Mouse (Mus musculus) kidney, adult 9 months (tissue): ENCODE results near the gene Tbc1d14.

Experiments used
- DNase-seq: peaks from one replicate; pipeline ENCODE4 v3.0.0; 2022

Gene Tbc1d14

DNA sequence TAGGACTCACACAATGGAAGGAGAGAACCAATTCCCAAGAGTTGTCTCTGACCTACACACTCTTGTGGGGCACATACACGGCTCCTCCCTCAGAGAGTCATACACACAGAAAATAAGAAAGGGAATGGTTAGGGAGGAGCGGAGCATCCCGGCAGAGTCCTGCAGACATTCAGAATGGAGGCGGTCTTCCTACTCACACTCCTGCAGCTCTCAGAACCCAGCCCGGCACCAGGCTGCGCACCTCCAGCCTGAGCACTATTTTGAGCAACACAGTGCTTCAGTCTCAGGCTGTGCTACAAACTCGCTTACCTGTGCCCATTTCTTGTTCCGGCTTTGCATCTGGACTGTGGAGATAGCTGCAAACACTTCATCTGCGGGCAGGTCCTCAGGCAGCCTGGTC, 98.4 kb downstream of the Tbc1d14 start:
- no peak for DNase-seq

DNA sequence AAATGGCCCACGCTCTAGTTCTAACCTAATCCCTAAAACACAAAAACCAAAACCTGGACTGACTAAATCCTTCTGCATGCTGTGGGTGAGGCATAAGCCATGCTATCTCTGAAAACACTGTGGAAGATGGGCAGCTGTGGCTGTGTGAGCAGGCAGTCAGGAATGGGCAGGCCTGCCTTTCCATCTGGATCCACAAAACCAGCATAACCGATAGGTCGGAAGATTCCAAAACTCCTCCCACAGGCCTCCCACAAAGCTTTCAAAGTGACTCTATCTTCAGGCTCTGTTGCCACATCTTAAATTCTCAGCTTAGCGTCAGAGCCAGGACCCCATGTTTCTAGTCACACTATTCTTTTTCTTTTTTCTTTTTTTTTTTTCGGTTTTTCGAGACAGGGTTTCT, 99.2 kb downstream of the Tbc1d14 start:
- no peak for DNase-seq

DNA sequence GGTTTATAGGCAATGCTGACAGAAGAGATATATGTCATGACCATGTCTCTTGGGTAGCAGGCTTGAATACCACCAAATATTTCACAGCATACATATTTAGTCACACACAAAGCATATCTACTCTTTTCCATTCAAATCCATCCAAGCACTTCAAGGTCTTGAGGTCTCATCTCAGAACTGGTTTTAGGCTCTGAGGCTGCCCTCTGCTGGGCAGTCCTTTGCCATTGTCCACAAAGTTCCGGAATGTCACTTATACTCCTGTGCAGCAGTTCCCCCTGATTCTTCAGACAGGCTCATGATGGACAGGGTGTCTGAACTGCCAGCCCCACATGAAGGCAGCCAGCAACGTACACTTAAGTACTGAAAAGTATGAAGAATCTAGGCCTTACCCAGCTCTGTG, 103.9 kb downstream of the Tbc1d14 start:
- peak; percentile 70 for DNase-seq

DNA sequence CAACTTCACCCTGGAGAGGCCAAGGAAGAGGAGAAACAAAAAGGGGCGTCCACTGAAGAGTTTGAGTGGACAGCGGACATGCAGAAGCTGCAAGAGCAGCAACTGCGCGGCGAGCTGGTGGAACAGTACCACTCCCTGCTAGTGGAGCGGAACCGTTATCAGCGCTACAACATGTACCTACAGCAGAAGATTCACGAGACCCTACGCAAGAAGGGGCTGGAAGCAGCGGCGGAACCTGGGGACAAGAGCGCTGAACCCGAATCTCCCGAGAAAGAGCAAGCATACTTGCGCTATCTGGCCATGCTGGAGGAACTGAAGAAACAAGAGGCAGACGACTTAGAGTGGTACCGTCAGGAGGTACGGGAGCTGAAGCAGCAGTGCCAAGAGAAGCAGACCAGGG, 107.8 kb downstream of the Tbc1d14 start:
- DNase-seq, result no peak

DNA sequence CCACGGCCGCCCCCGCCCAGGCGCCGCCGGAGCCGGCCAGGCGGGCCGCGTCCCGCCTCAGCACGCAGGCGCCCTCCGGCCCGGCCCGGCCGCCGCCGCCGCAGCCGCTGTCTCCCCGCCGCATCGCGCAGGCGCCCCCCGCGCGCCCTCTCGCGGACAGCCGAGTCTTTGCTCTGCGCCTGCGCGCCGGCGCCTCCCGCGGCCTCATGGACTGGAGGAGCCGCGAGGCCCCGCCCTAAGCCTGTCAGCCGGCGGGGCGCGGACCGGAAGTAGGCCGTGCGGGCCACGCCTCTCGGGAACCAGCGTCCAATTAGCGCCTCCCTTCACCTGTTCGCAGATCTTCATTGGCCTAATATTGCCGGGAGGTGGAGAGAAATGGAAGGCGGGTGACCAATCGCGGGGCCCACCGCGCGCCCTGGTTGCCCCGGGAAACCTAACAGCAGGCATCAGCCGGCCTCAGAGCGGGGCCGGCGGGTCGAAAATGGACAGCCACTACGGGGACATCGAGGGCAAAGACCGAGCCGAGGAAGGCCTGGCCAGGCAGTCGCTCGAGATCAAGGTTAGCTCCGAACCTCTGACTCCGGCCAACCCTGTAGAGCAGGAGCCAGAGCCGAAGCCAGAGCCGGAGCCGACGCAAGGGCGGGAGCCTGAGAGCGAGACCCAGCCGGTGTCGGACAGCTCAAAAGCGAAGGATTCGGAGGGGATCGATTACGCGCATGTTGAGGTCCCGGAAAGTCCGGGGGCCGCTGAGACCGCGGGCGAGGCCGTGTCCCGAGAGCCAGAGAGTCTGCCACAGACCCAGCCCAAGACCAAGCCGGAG, 108.7 kb downstream of the Tbc1d14 start, which contains the start of the genes Tada2b and Ccdc96:
TSS of gene Tada2b (minus strand) at position 115 of the 820 bp plus-strand sequence.
TSS of gene Ccdc96 (plus strand) at position 418 of the 820 bp plus-strand sequence.
- peak; percentile 99 for DNase-seq

DNA sequence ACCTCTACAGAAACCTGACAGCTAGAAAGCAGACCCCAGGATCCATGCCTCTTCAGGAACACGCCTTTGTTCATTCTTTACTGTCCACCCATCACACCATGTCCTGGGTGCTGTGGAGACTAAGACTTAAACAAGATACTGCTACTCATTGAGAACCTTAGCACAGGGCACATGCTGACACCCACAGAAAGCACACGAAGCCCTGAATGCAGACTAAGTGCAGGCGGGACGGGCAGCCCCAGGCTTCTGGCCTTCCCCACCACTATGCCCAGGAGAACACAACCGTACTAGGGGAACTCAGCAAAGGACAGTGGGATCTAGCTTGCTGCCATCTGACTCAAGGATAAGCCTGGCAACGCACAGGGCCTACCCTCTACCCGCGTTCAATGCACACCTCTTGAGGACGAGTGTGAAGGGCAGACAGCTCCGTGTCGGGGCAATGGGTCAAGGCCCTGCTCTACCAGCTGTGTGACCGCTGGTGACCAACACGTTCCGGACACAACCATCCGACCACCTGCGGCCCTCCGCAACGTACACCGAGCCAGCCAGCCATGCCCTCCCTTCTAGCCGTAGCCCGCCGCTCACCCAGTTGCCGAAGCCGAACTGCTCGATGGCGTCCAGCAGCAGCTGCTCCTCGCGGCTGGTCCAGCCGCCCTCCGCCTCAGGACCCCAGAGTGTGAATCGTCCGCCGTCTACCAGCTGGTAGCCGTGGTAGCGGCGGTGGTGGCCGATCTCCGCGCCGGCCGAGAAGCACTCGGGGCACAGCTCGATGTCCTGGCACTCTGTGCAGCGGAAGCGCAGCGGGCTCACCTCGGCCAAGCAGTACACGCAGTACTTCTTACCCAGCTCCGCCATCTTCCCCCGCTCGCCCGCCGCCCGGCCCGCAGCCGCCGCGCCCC, 109.6 kb downstream of the Tbc1d14 start:
- DNase-seq, result no peak

DNA sequence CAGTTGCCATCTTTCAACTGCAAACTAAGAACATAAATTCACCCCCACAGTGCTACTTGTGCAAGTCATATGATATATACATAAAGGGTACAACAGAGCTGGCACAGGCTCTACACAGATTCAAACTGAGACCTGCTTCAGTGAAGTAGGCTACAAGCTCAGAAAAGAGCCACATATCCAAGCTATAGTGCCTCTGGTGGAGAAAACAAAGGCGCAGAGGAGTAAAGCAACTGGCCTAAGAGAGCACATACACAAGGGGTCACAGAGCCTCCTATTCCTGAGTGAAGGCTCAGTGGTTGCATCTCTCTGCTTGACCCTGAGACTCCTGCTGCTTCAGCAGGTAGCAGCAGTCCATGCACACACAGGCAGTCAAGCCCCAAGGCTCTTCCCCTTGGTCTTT, 112.0 kb downstream of the Tbc1d14 start:
- DNase-seq, result peak; percentile 26

DNA sequence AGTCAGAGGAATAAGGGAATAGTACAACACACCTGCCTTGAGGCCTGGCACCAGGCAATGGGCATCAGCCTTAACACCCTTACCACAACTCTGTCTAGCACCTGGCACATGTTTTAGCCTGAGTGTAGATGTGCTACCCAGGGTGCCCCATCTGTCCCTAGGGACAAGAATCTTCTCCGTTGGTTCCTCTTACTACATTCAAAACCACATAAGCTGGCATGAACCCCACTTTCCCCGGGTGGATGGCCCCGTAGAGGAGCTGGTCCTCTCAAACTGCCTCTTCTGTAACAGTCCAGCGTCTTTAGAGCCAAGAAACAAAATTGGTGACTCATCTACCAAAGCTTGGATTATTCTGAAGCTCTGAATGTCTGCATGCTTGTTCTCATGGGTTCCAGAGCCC, 112.7 kb downstream of the Tbc1d14 start:
- no peak for DNase-seq

DNA sequence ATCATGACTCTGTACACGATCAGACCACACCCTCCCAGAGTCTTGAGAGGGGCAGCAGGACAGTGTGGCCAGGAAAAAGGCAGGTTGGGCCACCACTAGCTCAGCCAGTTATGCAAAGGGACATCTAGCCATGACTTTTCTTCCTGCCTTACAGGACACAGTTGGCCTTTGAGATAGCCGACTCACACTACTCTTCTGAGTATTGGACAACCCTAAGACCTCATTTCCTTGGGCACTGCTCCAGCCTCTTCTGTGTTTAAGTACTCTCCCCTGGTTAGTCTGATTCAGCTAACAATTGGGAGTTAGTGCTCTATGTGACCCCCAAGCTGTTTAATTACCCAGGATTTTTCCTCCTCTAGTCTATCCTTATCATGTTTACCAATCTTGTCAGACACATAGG, 113.3 kb downstream of the Tbc1d14 start:
- no peak for DNase-seq

DNA sequence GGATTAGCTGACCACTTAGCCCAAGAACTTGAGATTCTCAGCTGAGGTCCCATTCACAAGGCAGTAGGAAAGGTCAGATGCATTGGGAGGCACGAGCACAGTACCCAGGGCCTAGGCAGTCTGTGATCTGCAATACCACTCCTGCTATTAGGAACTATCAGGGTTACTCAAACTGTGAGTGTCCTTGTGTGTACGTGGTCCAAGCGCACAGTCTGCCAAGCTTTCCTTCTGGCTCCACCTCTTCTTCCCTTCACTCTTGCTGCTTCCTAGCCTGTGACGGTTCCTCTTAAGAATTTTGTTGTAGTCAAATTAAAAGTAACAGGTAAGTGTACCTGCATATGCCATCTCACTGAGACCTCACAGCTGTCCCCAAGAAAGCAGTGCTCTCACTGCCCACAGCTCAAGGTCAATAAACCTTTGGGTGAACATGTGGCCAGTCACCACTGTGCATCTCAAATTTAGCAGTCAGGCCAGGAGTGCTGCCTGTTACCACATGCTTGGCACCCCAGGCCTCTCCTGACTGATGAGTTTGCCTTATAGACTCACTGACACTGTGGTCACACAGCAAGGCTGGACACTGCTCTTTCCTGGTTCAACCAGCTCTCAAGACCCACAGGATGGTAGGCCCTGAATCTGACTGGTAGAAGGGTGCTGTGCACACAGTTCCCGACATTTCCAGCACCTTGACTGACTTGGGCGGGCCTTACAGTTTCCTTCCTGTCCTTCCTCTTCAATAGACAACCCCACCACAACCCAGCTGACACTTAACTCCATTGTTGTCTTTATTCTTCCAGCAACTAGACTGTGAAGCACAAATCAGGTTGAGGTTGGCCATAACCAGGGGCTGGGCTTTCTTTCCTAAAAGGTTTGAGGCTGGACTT, 114.3 kb downstream of the Tbc1d14 start:
- DNase-seq, result no peak

DNA sequence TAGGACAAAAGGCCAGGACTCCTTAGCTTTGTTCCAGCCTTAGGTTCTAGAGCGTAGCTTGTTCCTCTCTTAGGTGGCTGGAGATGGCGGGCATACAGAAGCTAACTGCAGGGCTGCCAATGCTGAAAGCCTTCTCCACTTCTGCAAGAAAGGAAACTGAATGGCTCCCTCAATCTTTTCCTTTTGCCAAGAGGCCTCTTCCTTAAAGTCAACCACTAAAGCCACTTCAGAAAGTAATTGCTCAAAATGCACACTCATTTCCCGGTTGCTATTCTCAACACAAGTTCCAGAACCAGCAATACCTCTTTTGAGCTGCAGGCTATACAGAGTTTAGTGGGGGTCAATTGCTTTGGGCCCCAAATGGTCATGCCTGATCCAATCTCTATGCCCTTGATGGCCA, 115.6 kb downstream of the Tbc1d14 start:
- DNase-seq, result no peak

DNA sequence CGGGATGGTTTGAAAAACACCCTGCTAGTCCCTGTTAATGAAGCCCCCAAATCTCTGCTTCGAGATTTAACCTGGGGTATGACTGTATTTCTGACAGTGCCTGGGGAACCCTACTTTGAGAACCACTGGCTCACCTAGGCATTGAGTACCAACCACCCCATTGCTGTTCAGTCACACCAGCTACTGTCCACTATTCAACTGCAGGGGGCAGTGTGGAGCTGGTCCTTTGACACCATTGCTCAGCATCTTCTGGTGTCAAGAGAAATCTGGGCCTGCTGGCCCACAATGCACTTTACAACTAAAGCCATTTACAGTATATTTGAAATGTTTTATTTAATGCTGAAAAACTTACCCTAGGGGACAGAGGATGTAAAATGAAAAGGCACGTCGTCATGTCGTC, 118.8 kb downstream of the Tbc1d14 start:
- peak; percentile 80 for DNase-seq

DNA sequence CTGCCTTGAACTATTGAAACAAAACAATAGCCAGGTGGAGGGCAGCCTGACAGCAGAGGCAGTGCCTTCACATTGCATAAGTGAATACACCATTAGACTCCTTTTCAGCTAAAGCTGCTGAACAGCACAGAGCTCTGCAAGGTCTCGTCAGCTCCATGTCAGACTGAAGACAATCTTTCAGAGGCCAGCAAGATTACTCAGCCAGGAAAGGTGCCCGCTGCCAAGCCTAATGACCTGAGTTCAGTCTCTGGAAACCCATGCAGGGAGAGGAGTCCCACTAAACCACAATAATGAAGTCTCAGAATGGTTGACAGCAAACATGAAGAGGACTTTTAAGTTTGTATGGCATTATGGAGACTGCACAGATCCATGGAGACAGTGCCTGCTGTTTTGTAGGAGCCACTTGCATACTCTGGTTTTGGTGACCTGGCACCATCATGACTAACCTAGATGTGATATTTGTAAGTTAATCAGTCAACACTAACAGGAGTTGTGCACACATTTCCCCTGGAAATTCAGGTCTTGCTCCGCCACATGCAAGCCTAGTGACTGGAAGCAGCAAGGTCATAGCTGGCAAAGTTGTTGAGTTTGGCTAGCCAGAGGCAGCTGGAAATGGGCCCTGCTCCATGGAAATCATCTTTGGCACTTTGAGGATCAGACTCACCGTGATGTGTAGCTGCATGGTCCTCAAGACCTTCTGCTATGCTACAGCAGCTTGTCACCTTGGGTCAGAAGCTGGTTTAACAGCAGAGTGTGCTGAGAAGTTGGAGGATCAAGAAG, 120.0 kb downstream of the Tbc1d14 start:
- DNase-seq, result peak; percentile 40

DNA sequence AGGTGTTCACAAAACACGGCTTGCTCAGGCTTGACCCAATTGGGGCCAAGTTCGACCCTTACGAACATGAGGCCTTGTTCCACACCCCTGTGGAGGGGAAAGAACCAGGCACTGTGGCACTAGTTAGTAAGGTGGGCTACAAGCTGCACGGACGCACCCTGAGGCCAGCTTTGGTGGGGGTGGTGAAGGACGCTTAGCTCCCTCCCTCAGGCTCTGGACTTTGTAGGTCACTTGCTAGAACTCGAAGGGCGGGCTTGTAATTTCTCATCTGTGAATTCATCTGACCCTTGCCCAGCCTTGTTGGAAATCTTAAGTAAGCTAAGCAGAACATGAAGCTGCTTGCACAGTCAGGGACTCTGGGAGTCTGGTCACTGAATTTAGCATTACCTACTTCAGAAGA, 121.9 kb downstream of the Tbc1d14 start:
- peak; percentile 85 for DNase-seq

DNA sequence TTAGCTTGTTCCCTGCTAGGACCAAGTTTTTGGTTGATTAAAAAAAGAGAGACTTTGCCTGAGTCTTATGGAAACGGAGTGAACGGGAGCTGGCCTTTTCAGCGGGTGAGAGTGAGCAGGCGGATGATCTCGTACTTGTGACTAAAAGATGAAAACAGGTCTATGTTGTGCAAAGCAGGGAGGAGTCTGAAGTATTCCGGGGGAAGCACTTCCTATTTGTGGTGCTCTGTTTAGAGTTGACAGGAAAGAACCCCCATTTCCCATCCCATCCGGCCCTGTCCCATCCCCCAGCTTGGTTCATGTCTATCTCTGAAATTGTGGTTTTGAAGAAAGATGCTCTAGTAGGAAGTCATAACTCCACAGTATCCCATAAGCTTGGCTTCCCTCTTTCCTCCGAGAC, 127.2 kb downstream of the Tbc1d14 start:
- peak; percentile 6 for DNase-seq

DNA sequence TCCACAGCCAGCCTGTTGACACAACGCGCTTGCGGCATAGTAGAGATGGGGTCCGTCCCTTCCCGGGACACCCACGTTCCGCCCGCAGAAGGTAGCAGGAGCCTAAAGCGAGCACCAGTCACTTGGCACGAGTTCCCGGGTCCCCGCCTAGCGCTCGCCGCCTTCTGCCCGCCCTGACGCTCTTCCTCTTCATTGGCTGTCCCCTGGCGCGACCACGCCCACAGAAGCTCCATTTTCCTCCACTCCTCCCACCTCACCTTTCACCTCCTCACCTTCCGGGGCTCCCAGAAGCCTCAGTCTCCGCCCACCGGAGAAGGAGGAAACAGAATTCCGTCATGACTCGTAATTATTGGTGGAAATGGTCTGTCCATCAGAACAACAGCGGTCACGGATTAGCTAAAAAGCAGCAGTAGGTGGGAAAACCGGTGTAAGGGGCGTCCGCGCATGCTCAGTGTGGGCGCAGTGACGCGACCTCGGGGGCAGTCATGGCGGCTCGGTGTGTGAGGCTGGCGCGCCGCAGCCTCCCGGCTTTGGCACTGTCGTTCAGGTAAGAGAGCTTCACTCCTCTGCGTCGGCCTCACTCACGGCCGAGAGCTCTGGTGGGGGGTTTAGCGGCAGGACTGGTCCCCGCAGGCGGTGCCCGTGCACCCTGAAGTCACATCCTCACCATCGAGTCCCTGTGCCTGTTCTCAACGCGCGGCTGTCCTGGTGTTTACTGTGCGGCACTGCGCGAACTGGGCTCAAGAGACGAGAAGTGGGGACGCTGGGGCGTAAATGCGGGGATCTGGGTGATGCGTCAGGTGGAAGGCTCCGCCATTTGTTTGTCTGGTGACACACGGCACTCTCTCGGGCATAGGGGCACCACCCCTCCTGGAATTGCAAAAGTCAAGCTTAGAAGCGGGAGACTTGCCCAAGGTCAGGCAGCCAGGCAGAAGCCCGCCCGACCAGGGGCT, 128.1 kb downstream of the Tbc1d14 start, which contains the start of gene Grpel1:
TSS of gene Grpel1 (plus strand) at position 290 of the 953 bp plus-strand sequence.
- DNase-seq, result peak; percentile 100

DNA sequence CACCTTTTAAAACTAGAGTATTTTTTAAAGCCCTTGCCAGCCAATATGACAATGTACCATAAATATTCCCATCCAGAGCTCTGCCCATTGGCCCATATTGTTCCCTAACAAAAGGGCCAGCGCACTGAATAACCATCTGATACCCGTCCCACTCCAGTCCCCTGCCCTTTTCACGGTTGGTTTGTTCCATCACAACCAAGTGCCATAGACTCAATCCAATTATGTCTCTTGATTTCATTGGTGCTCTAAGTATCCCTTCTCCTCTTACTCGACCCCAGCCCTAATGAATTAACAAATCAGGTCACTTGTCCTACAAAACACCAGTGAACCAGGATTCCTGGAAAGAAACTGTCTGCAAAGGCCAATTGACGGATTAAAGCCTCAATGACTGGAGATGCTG, 129.7 kb downstream of the Tbc1d14 start:
- no peak for DNase-seq

DNA sequence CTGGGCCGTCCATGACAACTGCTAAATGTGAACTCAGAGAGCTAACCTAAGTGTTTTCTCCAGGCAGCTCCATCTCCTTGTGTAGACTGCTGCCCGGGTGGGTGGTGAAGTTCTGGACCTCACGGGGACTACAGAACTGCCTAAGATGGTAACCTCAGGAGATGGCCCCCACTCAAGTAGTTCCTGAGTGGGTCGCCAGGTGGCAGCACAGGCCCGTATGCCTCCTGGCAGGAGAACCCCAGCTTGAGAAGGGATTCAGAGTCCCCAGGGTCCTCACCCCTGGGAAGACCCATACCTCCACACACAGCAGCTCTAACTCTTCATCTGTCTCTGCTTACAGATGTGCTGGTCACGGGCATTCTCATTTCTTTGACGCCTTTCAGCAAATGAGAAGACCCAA, 130.3 kb downstream of the Tbc1d14 start:
- peak; percentile 87 for DNase-seq

DNA sequence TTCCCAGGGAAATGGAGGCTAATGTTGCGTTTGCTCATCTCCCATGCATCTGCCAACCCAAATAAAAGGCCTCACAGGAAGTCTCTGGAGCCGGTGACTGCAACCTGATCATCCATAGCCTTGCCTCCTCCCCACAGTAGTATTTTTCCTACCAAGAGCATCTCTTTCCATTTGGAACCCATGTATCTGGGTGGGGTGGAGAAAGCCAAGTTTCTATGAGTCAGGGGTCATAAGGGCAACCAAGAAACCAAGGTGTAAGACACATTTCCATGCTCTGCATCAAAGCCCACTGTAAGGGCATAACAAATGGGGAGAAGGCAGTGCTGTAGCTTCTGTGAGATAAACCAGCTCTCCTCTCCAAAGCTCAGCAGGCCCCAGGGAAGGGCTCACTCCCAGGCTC, 131.8 kb downstream of the Tbc1d14 start:
- DNase-seq, result no peak

DNA sequence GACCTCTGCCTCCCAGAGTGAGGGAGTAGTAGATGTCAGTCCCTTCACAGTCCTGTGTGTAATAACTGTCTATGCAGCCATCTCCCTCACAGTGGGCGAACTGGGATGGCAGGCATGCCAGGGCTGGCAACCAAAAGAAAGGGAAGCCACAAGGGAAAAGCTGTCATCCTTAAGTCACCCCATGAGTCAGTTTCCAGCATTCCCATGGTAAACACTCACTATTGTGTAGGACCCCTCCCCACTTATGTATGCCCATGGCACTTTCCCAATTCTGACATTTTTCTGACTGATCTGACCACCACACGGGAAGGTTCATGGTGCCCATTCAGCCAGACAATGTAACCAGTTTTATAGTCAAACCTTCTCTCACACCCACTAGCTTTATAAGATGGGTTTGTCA, 132.4 kb downstream of the Tbc1d14 start:
- no peak for DNase-seq

DNA sequence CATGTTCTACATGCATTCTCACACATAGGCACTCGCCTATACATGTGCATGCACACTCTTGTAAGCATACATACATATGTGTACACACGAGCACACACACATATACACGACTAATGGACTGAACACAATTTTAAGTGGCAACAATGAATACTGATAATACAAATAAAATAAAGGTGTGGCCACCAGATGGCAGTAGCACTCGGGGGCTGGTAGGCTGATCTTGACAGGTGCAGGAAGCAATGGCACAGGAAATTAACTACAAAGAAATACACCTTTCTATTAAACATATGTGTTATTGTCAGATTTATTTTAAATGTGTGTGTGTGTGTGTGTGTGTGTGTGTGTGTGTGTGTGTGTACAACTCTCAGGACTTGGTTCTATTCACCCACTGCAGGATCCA, 134.2 kb downstream of the Tbc1d14 start:
- peak; percentile 66 for DNase-seq
